Mouse (Mus musculus) granulocyte monocyte progenitor cell, adult 5-6 weeks (primary cell): ENCODE data around the gene Vmn1r53. TPM values are rescaled to one million over a fixed set of nuclear protein-coding genes. Genes with fewer than 3 reads are reported as not detected.
"Not testable (repeated sequence)": the region's sequence is repeated elsewhere in the genome, so short reads cannot be mapped to it uniquely, and the experiment has no call there.

Source experiments
- ATAC-seq: replicated peaks from 2 replicates; pipeline ENCODE4 v1.8.0; 2016; ENCODE audit warnings: mild to moderate bottlenecking, moderate TSS enrichment, inconsistent platforms; ENCODE audit not compliant: poor library complexity, severe bottlenecking
- total RNA-seq, 2 experiments: library from RNA; stranded (forward) in 1 of 2; stranded (reverse) in 1 of 2; fragments of 200-712, 200-1000 nt in 1 of 2; fragments of >200 nt in 1 of 2; fragmentation: Nextera tagmentation in 1 of 2; gene quantifications; 2 replicates each; pipeline ENCODE4 v1.2.3; 2014 to 2017

Vmn1r53 gene
- total RNA-seq (2014; fragmentation: Nextera tagmentation) (not detected in 2 replicates), total RNA-seq (2017) (not detected in 2 replicates)

GRCm38 (mm10) chr6:90224338-90224737 is at the start of gene Vmn1r53:
Vmn1r53 (minus strand) TSS chr6:90224438.
- ATAC-seq: no peak

- ATAC-seq: no peak
Measured at GRCm38 (mm10) chr6:90246000-90246399, 21.8 kb upstream of the Vmn1r53 start, which contains the start of gene Vmn1r54. Vmn1r54 (plus strand) TSS chr6:90246300.

- no peak for ATAC-seq
Measured at GRCm38 (mm10) chr6:90244019-90244418, 19.8 kb upstream of the Vmn1r53 start.

DNA sequence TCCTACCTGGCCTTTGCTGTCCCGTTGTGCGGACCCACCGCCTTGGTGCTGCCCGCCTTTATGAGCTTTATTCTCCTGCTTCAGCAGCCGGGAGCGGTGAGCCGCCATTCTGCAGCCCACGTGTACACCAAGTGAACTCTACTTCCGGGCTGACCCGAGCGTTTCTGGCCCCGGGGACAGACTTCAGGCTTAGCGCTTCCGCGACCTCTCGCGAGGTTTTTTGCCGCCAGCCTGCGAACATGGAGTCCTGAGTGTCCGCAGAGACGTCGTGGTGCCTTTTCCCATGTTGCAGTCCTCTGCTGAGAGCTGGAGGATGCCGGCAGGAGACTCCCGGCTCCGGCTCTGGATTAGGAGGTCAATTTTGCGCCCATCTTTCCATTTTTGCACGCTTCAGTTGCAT is 8.4 kb upstream of the Vmn1r53 start:
- ATAC-seq: no peak

- not testable (repeated sequence) for ATAC-seq
Measured at GRCm38 (mm10) chr6:90232114-90232513, 7.9 kb upstream of the Vmn1r53 start.

GRCm38 (mm10) chr6:90202493-90202892 is 21.7 kb downstream of the Vmn1r53 start, which contains the start of gene V1ra8:
V1ra8 (plus strand) TSS chr6:90202793.
- ATAC-seq: not testable (repeated sequence)

DNA sequence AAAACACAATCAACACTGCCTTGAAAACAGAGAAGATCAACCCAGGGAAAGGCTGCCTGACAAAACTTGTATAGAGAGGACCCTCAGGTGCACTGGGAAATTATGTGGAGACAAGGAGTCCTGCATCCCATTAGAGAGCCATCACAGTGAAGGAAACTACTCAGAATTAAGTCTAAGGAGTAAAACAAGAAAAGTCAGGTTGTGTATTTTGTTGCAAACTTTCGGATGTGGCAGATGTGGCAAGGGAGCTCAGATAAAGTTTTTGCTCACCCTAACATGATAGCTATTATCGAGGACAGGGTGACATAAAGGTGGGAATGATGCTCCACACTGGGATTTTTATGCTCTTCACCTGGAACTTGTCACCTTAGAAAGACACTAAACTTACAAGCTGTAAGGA is 49.7 kb downstream of the Vmn1r53 start, which contains the start of gene Vmn1r52:
Gene Vmn1r52, plus strand, starts transcription at position 301 of the 400 bp plus-strand sequence.
- ATAC-seq: no peak

Other genes starting within 250 kb of the Vmn1r53 start
- not detected in 2 replicates for gene Vmn1r47, start 208.3 kb downstream of the Vmn1r53 start, total RNA-seq (2014; fragmentation: Nextera tagmentation)
- gene Vmn1r47, start 208.3 kb downstream of the Vmn1r53 start, total RNA-seq (2017): not detected in 2 replicates
- not detected in 2 replicates for gene Vmn1r48, start 187.6 kb downstream of the Vmn1r53 start, total RNA-seq (2014; fragmentation: Nextera tagmentation)
- not detected in 2 replicates for gene Vmn1r48, start 187.6 kb downstream of the Vmn1r53 start, total RNA-seq (2017)
- not detected in 2 replicates for gene Vmn1r49, start 145.9 kb downstream of the Vmn1r53 start, total RNA-seq (2014; fragmentation: Nextera tagmentation)
- gene Vmn1r49, start 145.9 kb downstream of the Vmn1r53 start, total RNA-seq (2017): not detected in 2 replicates
- not detected in 2 replicates for gene Vmn1r50, start 123.0 kb downstream of the Vmn1r53 start, total RNA-seq (2014; fragmentation: Nextera tagmentation)
- gene Vmn1r50, start 123.0 kb downstream of the Vmn1r53 start, total RNA-seq (2017): not detected in 2 replicates
- not detected in 2 replicates for gene Vmn1r51, start 101.8 kb downstream of the Vmn1r53 start, total RNA-seq (2014; fragmentation: Nextera tagmentation)
- gene Vmn1r51, start 101.8 kb downstream of the Vmn1r53 start, total RNA-seq (2017): not detected in 2 replicates
- not detected in 2 replicates for gene Vmn1r52, start 49.6 kb downstream of the Vmn1r53 start, total RNA-seq (2014; fragmentation: Nextera tagmentation)
- not detected in 2 replicates for gene Vmn1r52, start 49.6 kb downstream of the Vmn1r53 start, total RNA-seq (2017)
- gene V1ra8, start 21.6 kb downstream of the Vmn1r53 start, total RNA-seq (2014; fragmentation: Nextera tagmentation): not detected in 2 replicates
- not detected in 2 replicates for gene V1ra8, start 21.6 kb downstream of the Vmn1r53 start, total RNA-seq (2017)
- gene Vmn1r54, start 21.9 kb upstream of the Vmn1r53 start, total RNA-seq (2014; fragmentation: Nextera tagmentation): not detected in 2 replicates
- not detected in 2 replicates for gene Vmn1r54, start 21.9 kb upstream of the Vmn1r53 start, total RNA-seq (2017)
- not detected in 2 replicates for gene BC048671, start 76.8 kb upstream of the Vmn1r53 start, total RNA-seq (2014; fragmentation: Nextera tagmentation)
- gene BC048671, start 76.8 kb upstream of the Vmn1r53 start, total RNA-seq (2017): not detected in 2 replicates
- 11.5 and 16.0 TPM in 2 replicates for gene Chst13, start 100.7 kb upstream of the Vmn1r53 start, total RNA-seq (2014; fragmentation: Nextera tagmentation)
- 15.9 and 19.9 TPM in 2 replicates for gene Chst13, start 100.7 kb upstream of the Vmn1r53 start, total RNA-seq (2017)
- gene Uroc1, start 108.8 kb upstream of the Vmn1r53 start, total RNA-seq (2014; fragmentation: Nextera tagmentation): not detected in 2 replicates
- gene Uroc1, start 108.8 kb upstream of the Vmn1r53 start, total RNA-seq (2017): not detected in 2 replicates
- 13.3 and 14.0 TPM in 2 replicates for gene Zxdc, start 145.1 kb upstream of the Vmn1r53 start, total RNA-seq (2014; fragmentation: Nextera tagmentation)
- 11.5 and 12.6 TPM in 2 replicates for gene Zxdc, start 145.1 kb upstream of the Vmn1r53 start, total RNA-seq (2017)
- not detected in 2 replicates for gene Cfap100, start 204.4 kb upstream of the Vmn1r53 start, total RNA-seq (2014; fragmentation: Nextera tagmentation)
- not detected in 2 replicates for gene Cfap100, start 204.4 kb upstream of the Vmn1r53 start, total RNA-seq (2017)
- gene Klf15, start 238.1 kb upstream of the Vmn1r53 start, total RNA-seq (2014; fragmentation: Nextera tagmentation): not detected in 2 replicates
- not detected in 2 replicates for gene Klf15, start 238.1 kb upstream of the Vmn1r53 start, total RNA-seq (2017)